11 mouse cellular contexts compared by ENCODE assay signal in genomic region chr4:62736904-62737303, GRCm38 (mm10).
DNase-seq lines count a peak whose midpoint lies in the region; ATAC-seq and TF ChIP-seq lines count a peak whose summit lies in the region.
"Had no signal": no experiment of that assay in that cellular context is flagged by ENCODE, and none has a peak within 500 bp of the region (broad histone marks: within the 10 kb centered on the region; RNA-seq: fewer than 3 reads in every experiment).

No protein-coding gene starts in this region.

- H3K9ac ChIP-seq in kidney, embryonic 14.5 days (ENCODE audit: low read depth, low read length) = no peak overlapping the region
- H3K9ac ChIP-seq in lung, postnatal 0 days (replicated peaks; ENCODE audit: low read depth) = no peak overlapping the region
- H3K9ac ChIP-seq in forebrain, postnatal 0 days = no peak overlapping the region
- H3K9ac ChIP-seq: embryonic facial prominence, embryonic 15.5 days had no signal

- no peak for ATAC-seq in kidney, embryonic 14.5 days (ENCODE audit: low FRiP score, low TSS enrichment)
- no peak for ATAC-seq in lung, postnatal 0 days
- no peak for ATAC-seq in forebrain, postnatal 0 days
- ATAC-seq: forebrain, embryonic 14.5 days had no signal

- H3K4me3 ChIP-seq in gastrocnemius, adult 2 months = no peak overlapping the region
- no peak overlapping the region for H3K4me3 ChIP-seq in kidney, embryonic 14.5 days (ENCODE audit: low read length)
- no peak overlapping the region for H3K4me3 ChIP-seq in lung, postnatal 0 days (ENCODE audit: low read depth, low read length)
- H3K4me3 ChIP-seq in myocyte = no peak overlapping the region
- H3K4me3 ChIP-seq in forebrain, postnatal 0 days (ENCODE audit: low read depth, low read length) = no peak overlapping the region
- H3K4me3 ChIP-seq: embryonic facial prominence, embryonic 15.5 days had no signal

- no peaks in the 10 kb centered on the region for H3K79me2 ChIP-seq in myocyte (ENCODE audit: control insufficient read depth, insufficient read depth)

- no peaks in the 10 kb centered on the region for H3K9me3 ChIP-seq in kidney, embryonic 14.5 days (ENCODE audit: control insufficient read depth, low read length)
- H3K9me3 ChIP-seq in lung, postnatal 0 days (ENCODE audit: low read length) = no peaks in the 10 kb centered on the region
- H3K9me3 ChIP-seq in forebrain, postnatal 0 days (ENCODE audit: low read length) = no peaks in the 10 kb centered on the region
- H3K9me3 ChIP-seq: embryonic facial prominence, embryonic 15.5 days had no signal

- H3K36me3 ChIP-seq in kidney, embryonic 14.5 days (ENCODE audit: control insufficient read depth, insufficient read depth, low read length) = no peaks in the 10 kb centered on the region
- H3K36me3 ChIP-seq in lung, postnatal 0 days (ENCODE audit: insufficient read depth, low read length) = no peaks in the 10 kb centered on the region
- no peaks in the 10 kb centered on the region for H3K36me3 ChIP-seq in myocyte (ENCODE audit: control insufficient read depth, insufficient read depth)
- no peaks in the 10 kb centered on the region for H3K36me3 ChIP-seq in forebrain, postnatal 0 days (ENCODE audit: insufficient read depth)
- H3K36me3 ChIP-seq: embryonic facial prominence, embryonic 15.5 days had no signal

- no peak for TF ChIP-seq POLR2A in myocyte (IDR thresholded peaks at IDR 0.05; ENCODE audit: insufficient read length, low read depth)

- H3K4me2 ChIP-seq in kidney, embryonic 14.5 days (replicated peaks; ENCODE audit: low read depth, low read length) = no peak overlapping the region
- no peak overlapping the region for H3K4me2 ChIP-seq in lung, postnatal 0 days (replicated peaks; ENCODE audit: low read depth, low read length)
- peak overlapping the region; percentile 86 for H3K4me2 ChIP-seq in myocyte (ENCODE audit: low read depth)
- H3K4me2 ChIP-seq in forebrain, postnatal 0 days (ENCODE audit: low read depth) = no peak overlapping the region
- H3K4me2 ChIP-seq: embryonic facial prominence, embryonic 15.5 days had no signal

- 63% methylated on average over 3 of the region's 3 CpGs for WGBS in kidney, embryonic 14.5 days
- 46% methylated on average over 3 of the region's 3 CpGs for WGBS in lung, postnatal 0 days
- WGBS in forebrain, postnatal 0 days = 91% methylated on average over 3 of the region's 3 CpGs

- no peak for TF ChIP-seq CTCF in gastrocnemius, adult 2 months (IDR thresholded peaks at IDR 0.05)
- no peak for TF ChIP-seq CTCF in lung, postnatal 0 days (IDR thresholded peaks at IDR 0.05)
- TF ChIP-seq CTCF in forebrain, postnatal 0 days (IDR thresholded peaks at IDR 0.05; ENCODE audit: low read depth) = no peak

- DNase-seq in gastrocnemius, adult 2 months = no peak
- DNase-seq in gastrocnemius, postnatal 4 days (ENCODE audit: low spot score in 2 of 2) = no peak
- DNase-seq in kidney, adult 8-10 months = no peak
- no peak for DNase-seq in lung, postnatal 0 days (ENCODE audit: low spot score)
- no peak for DNase-seq in lung, adult 18-20 months
- no peak for DNase-seq in forebrain, postnatal 0 days
- DNase-seq: thymus, postnatal 25 days had no signal

- no peaks in the 10 kb centered on the region for H3K27me3 ChIP-seq in kidney, embryonic 14.5 days (ENCODE audit: control insufficient read depth, insufficient read depth, low read length)
- H3K27me3 ChIP-seq in lung, postnatal 0 days (replicated peaks; ENCODE audit: insufficient read depth, low read length) = no peaks in the 10 kb centered on the region
- no peaks in the 10 kb centered on the region for H3K27me3 ChIP-seq in myocyte (ENCODE audit: control insufficient read depth, insufficient read depth, insufficient read length)
- H3K27me3 ChIP-seq in forebrain, postnatal 0 days (ENCODE audit: insufficient read depth, low read length) = no peaks in the 10 kb centered on the region
- H3K27me3 ChIP-seq: embryonic facial prominence, embryonic 15.5 days had no signal

- peak overlapping the region; percentile 63 for H3K27ac ChIP-seq in gastrocnemius, adult 2 months
- peak overlapping the region; percentile 72; the same call in 1 of the 2 replicates for H3K27ac ChIP-seq in kidney, embryonic 14.5 days (ENCODE audit: low read depth, low read length)
- peak overlapping the region; percentile 75 for H3K27ac ChIP-seq in lung, postnatal 0 days (ENCODE audit: low read length)
- no peak overlapping the region for H3K27ac ChIP-seq in forebrain, postnatal 0 days (ENCODE audit: low read depth, low read length)

- intact Hi-C loops in gastrocnemius, adult 2 months (cut with DNase I) = loop anchor here (2.0 kb wide), 1 partner anchor 24 kb away; no protein-coding TSS in a partner anchor

- peaks cover 58% of the 10 kb centered on the region for H3K4me1 ChIP-seq in kidney, embryonic 14.5 days (ENCODE audit: control insufficient read depth, insufficient read depth, low read length)
- peaks cover 36% of the 10 kb centered on the region; the same call in 1 of the 2 replicates for H3K4me1 ChIP-seq in lung, postnatal 0 days (ENCODE audit: insufficient read depth, low read depth, low read length)
- H3K4me1 ChIP-seq in forebrain, postnatal 0 days (ENCODE audit: insufficient read depth) = 0 out of 2 replicates have a peak, but pooled peaks cover 7% of the 10 kb centered on the region

- H3ac ChIP-seq in myocyte (ENCODE audit: control insufficient read depth, insufficient read length) = no peak overlapping the region

- no peak for TF ChIP-seq EP300 in lung, postnatal 0 days (IDR thresholded peaks at IDR 0.05)

TF ChIP-seq in myocyte, 11 proteins besides CTCF, POLR2A, EP300 and RAD21:
- TF ChIP-seq MAX (IDR thresholded peaks at IDR 0.05; ENCODE audit: low read depth) (no peak), TCF12 (IDR thresholded peaks at IDR 0.05; ENCODE audit: insufficient read depth, poor library complexity, severe bottlenecking) (no peak), CEBPB (IDR thresholded peaks at IDR 0.05; ENCODE audit: insufficient read depth, poor library complexity, severe bottlenecking) (no peak), REST (IDR thresholded peaks at IDR 0.05; ENCODE audit: insufficient read depth, insufficient read length) (no peak), MYOG (IDR thresholded peaks at IDR 0.05; ENCODE audit: control insufficient read depth in 1 of 3, insufficient read depth in 1 of 3, insufficient read length in 2 of 3, low read depth in 2 of 3) (no peak), POLR2AphosphoS2 (IDR thresholded peaks at IDR 0.05; ENCODE audit: insufficient read length, low read depth) (no peak), MYOD1 (IDR thresholded peaks at IDR 0.05; ENCODE audit: control insufficient read depth in 1 of 3, insufficient read length in 2 of 3, low read depth in 2 of 3) (no peak), USF1 (IDR thresholded peaks at IDR 0.05; ENCODE audit: low read depth) (no peak), E2F4 (IDR thresholded peaks at IDR 0.05; ENCODE audit: insufficient read depth) (no peak), TCF3 (IDR thresholded peaks at IDR 0.05; ENCODE audit: insufficient read length, low read depth) (no peak), SRF (IDR thresholded peaks at IDR 0.05; ENCODE audit: control insufficient read depth, insufficient read length, low read depth) (no peak)
